Comparison of ENCODE assay signal across 28 mouse cellular contexts in the genomic region with DNA sequence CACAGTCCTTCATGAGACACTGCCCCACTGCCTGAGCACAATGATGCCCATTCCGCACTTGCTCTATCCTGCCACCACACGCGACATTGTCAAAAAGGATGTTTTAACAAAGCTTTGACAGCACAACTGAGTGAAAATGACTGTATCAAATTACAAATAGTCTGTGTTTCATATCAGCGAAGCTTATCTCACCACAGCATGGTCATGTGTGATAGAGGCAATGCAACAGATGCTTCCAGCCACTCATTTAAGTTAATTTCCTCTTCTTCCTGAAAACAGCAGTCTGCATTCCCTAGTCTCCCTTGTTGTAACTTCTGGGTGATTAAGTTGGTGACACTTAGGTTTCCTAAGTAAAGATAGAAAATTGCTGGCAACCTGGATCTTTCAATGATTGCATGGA.
"Had no signal": no experiment of that assay in that cellular context is flagged by ENCODE, and none has a peak within 500 bp of the region (broad histone marks: within the 10 kb centered on the region; RNA-seq: fewer than 3 reads in every experiment).

No protein-coding gene starts in this region.

- H3K9ac ChIP-seq: heart, embryonic 12.5 days; hindbrain, embryonic 12.5 days; hindbrain, embryonic 14.5 days; kidney, embryonic 15.5 days; limb, embryonic 13.5 days; limb, embryonic 15.5 days; liver, embryonic 12.5 days; liver, embryonic 14.5 days had no signal

- H3K4me1 ChIP-seq: kidney, embryonic 15.5 days; limb, embryonic 13.5 days; limb, embryonic 15.5 days had no signal

- H3K4me3 ChIP-seq: gastrocnemius, adult 2 months; heart, adult 2 months; heart, embryonic 10.5 days; heart, embryonic 12.5 days; hindbrain, embryonic 10.5 days; hindbrain, embryonic 12.5 days; kidney, embryonic 15.5 days; limb, embryonic 13.5 days; limb, embryonic 15.5 days; liver, embryonic 12.5 days had no signal

- H3K27ac ChIP-seq: gastrocnemius, adult 2 months; heart, adult 2 months; heart, embryonic 10.5 days; hindbrain, embryonic 10.5 days; hindbrain, embryonic 12.5 days; hindbrain, embryonic 14.5 days; kidney, embryonic 15.5 days; kidney, postnatal 0 days; limb, embryonic 13.5 days; limb, embryonic 15.5 days; liver, embryonic 12.5 days; liver, embryonic 14.5 days had no signal

- H3K4me2 ChIP-seq: heart, embryonic 12.5 days; hindbrain, embryonic 12.5 days; hindbrain, embryonic 14.5 days; kidney, embryonic 15.5 days; limb, embryonic 13.5 days; limb, embryonic 15.5 days; liver, embryonic 12.5 days had no signal

- DNase-seq: gastrocnemius, adult 2 months; gastrocnemius, postnatal 10 days; gastrocnemius, postnatal 36 days; heart, adult 11 months; heart, adult 2 months; heart, postnatal 10 days; heart, postnatal 4 days; kidney, adult 11 months; kidney, adult 2 months; kidney, adult 9 months; kidney, postnatal 14 days; kidney, postnatal 36 days; layer of hippocampus, adult 9-11 months; layer of hippocampus, postnatal 36 days; left cerebral cortex, postnatal 4 days had no signal

- H3K27me3 ChIP-seq: heart, embryonic 12.5 days; hindbrain, embryonic 12.5 days; kidney, embryonic 15.5 days; limb, embryonic 13.5 days; limb, embryonic 15.5 days; liver, embryonic 12.5 days had no signal

- H3K36me3 ChIP-seq: limb, embryonic 15.5 days had no signal

- ATAC-seq: hindbrain, embryonic 16.5 days; intestine, embryonic 16.5 days; liver, embryonic 12.5 days had no signal

- H3K9me3 ChIP-seq: heart, embryonic 10.5 days; heart, embryonic 12.5 days; hindbrain, embryonic 10.5 days; hindbrain, embryonic 12.5 days; kidney, embryonic 15.5 days; limb, embryonic 13.5 days; limb, embryonic 15.5 days; liver, embryonic 12.5 days had no signal
